Mouse (Mus musculus) liver, embryonic 14.5 days (tissue): ENCODE measurements around the gene Brms1.

Experiments used
- CTCF ChIP-seq: IDR thresholded peaks from 2 replicates; pipeline ENCODE4 v1.5.1; 2016; ENCODE audit warnings: antibody characterized with exemption, low read depth, control low read depth
- EP300 ChIP-seq: IDR thresholded peaks from 2 replicates; pipeline ENCODE4 v1.6.1; 2016; ENCODE audit warnings: antibody characterized with exemption, low read depth

- TF ChIP-seq CTCF: no peak
- TF ChIP-seq EP300: no peak
Measured at GRCm38 (mm10) chr19:5071077-5071476, 29.9 kb downstream of the Brms1 start.
